Mouse (Mus musculus) adrenal gland, postnatal 14 days (tissue): Measurements from ENCODE around the gene Acadl. TPM values are rescaled to one million over a fixed set of nuclear protein-coding genes. Genes with fewer than 3 reads are reported as not detected.

Source experiments
- total RNA-seq: library from RNA; stranded (reverse); gene quantifications from 2 replicates; pipeline ENCODE4 v1.2.3, GENCODE M21; 2021

Gene Acadl
- total RNA-seq, 1 experiment from 2014 or later: 1,251 TPM

Other genes starting within 250 kb of the Acadl start
- gene Rpe, start 162.4 kb downstream of the Acadl start, total RNA-seq: 67.9 and 71.7 TPM in 2 replicates
- gene Kansl1l, start 45.7 kb downstream of the Acadl start, total RNA-seq: 21.1 and 21.9 TPM in 2 replicates
- gene Myl1, start 82.1 kb upstream of the Acadl start, total RNA-seq: 26.2 and 31.1 TPM in 2 replicates
- gene Lancl1, start 175.6 kb upstream of the Acadl start, total RNA-seq: 43.2 and 45.7 TPM in 2 replicates